Mouse (Mus musculus) spleen, adult 2 months (tissue): Measurements from ENCODE around the gene Prl3d2. TPM values are rescaled to one million over a fixed set of nuclear protein-coding genes. Genes with fewer than 3 reads are reported as not detected.
"Not testable (repeated sequence)": the region's sequence is repeated elsewhere in the genome, so short reads cannot be mapped to it uniquely, and the experiment has no call there.

Experiments
- DNase-seq, 2 experiments: peaks; one replicate each; pipeline versions ENCODE4 v3.0.0 to v3.0.0-alpha.2; 2012 to 2021; ENCODE audit warnings: low spot score in 2 of 2, low read depth in 1 of 2
- H3K27ac ChIP-seq: fragments of 200-500 bp; 2 replicates; pipeline ENCODE4 v1.5.1; 2012; ENCODE audit warnings: low read length, inconsistent platforms; ENCODE audit not compliant: insufficient read depth
- H3K27me3 ChIP-seq: fragments of 200-500 bp; 2 replicates; pipeline ENCODE4 v1.6.1; 2012; ENCODE audit warnings: mild to moderate bottlenecking, moderate library complexity, low read length, inconsistent platforms; ENCODE audit not compliant: control insufficient read depth, insufficient read depth
- H3K36me3 ChIP-seq: fragments of 200-500 bp; 2 replicates; pipeline ENCODE4 v1.6.1; 2012; ENCODE audit warnings: mild to moderate bottlenecking, low read length, inconsistent platforms; ENCODE audit not compliant: control insufficient read depth, insufficient read depth
- H3K4me1 ChIP-seq: fragments of 200-500 bp; 2 replicates; pipeline ENCODE4 v1.6.1; 2011; ENCODE audit warnings: inconsistent platforms; ENCODE audit not compliant: control insufficient read depth, insufficient read depth, insufficient read length
- H3K4me3 ChIP-seq: fragments of 200-500 bp; 2 replicates; pipeline ENCODE4 v1.5.1; 2011; ENCODE audit warnings: mild to moderate bottlenecking, inconsistent platforms; ENCODE audit not compliant: insufficient read depth, insufficient read length; ENCODE audit errors: extremely low read depth
- CTCF ChIP-seq: fragments of 200-500 bp; IDR thresholded peaks from 2 replicates; pipeline ENCODE4 v1.5.1; 2011; ENCODE audit warnings: mild to moderate bottlenecking, inconsistent platforms; ENCODE audit not compliant: insufficient read depth, insufficient read length, insufficient replicate concordance; ENCODE audit errors: extremely low read depth
- POLR2A ChIP-seq: fragments of 200-500 bp; IDR thresholded peaks from 2 replicates; pipeline ENCODE4 v1.6.1; 2011; ENCODE audit warnings: low read depth, low read length, inconsistent platforms
- WGBS: fragments of 180-500 bp; shearing (Covaris S2); methylation state at CpG from one replicate; pipeline ENCODE4 v1.1.7; 2018; 5-methylcytosine and 5-hydroxymethylcytosine counted together
- polyA plus RNA-seq: library from polyadenylated mRNA; depleted of rRNA; stranded (reverse); fragments of >200 nt; gene quantifications from 2 replicates; pipeline ENCODE4 v1.2.3, GENCODE M21; 2012; rRNA removed

Gene Prl3d2
- not detected in 2 replicates for polyA plus RNA-seq

DNA sequence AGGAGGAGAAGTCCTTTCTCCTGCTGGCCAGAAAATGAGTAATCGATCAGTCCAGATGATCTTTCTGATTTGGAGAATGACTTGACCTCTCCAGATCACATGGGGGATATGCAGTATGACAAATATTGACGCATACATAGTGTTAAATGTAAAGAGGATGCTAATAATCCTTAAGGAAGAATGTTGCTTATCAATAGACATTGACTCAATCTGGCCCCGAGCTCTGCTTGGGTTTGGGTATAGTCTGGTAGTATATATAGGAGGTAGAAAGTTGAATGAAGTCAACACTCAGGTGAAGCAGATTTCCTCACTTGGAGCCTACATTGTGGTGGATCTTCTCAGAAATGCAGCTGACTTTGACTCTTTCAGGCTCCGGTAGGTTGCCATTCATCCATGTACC is at the start of gene Prl3d2:
Gene Prl3d2, plus strand, starts transcription at position 301 of the 400 bp plus-strand sequence.
- not testable (repeated sequence) for H3K4me1 ChIP-seq, H3K4me3 ChIP-seq, DNase-seq, H3K27me3 ChIP-seq, H3K27ac ChIP-seq, H3K36me3 ChIP-seq
- 87% methylated on average over 4 of the region's 4 CpGs for WGBS

DNA sequence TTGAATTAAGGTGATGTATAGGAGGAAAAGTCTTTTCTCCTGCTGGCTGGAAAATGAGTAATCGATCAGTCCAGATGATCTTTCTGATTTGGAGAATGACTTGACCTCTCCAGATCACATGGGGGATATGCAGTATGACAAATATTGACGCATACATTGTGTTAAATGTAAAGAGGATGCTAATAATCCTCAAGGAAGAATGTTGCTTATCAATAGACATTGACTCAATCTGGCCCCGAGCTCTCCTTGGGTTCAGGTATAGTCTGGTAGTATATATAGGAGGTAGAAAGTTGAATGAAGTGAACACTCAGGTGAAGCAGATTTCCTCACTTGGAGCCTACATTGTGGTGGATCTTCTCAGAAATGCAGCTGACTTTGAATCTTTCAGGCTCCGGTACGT is 27.6 kb upstream of the Prl3d2 start, which contains the start of gene Prl3d1:
Gene Prl3d1, plus strand, starts transcription at position 301 of the 400 bp plus-strand sequence.
- not testable (repeated sequence) for H3K27ac ChIP-seq, DNase-seq, H3K27me3 ChIP-seq, H3K4me1 ChIP-seq, H3K36me3 ChIP-seq, H3K4me3 ChIP-seq
- WGBS, result 85% methylated on average over 5 of the region's 5 CpGs

DNA sequence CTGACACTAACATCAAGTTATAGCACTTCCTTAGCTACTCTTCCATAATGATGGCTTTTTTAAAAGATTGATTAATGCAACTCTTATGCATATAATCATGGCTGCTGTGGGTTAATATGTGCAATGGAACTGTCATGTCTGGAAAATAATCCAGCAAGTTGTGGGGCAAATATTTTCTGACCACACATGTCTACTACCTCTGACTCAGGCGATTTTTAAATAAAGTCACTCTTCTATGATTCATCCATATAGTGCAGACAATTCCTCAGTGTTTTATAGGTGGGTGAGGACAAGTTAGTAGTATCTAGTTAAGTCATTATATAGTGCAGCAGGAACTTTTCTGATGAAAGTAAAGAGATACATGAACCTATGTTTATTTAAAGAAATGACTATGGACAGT is 26.8 kb downstream of the Prl3d2 start:
- 57% methylated on average over 1 of the region's 1 CpGs for WGBS
- DNase-seq, result no peak
- no peaks in the 10 kb centered on the region for H3K36me3 ChIP-seq
- H3K4me3 ChIP-seq, result no peak overlapping the region
- no peaks in the 10 kb centered on the region for H3K27me3 ChIP-seq
- TF ChIP-seq POLR2A, result no peak
- no peak for TF ChIP-seq CTCF
- no peaks in the 10 kb centered on the region for H3K4me1 ChIP-seq
- H3K27ac ChIP-seq, result no peak overlapping the region

DNA sequence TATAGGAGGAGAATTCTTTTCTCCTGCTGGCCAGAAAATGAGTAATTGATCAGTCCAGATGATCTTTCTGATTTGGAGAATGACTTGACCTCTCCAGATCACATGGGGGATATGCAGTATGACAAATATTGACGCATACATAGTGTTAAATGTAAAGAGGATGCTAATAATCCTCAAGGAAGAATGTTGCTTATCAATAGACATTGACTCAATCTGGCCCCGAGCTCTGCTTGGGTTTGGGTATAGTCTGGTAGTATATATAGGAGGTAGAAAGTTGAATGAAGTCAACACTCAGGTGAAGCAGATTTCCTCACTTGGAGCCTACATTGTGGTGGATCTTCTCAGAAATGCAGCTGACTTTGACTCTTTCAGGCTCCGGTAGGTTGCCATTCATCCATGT is 35.0 kb downstream of the Prl3d2 start, which contains the start of gene Prl3d3:
Gene Prl3d3, plus strand, starts transcription at position 301 of the 400 bp plus-strand sequence.
- 88% methylated on average over 3 of the region's 3 CpGs for WGBS
- not testable (repeated sequence) for H3K36me3 ChIP-seq, DNase-seq, H3K4me1 ChIP-seq, H3K27me3 ChIP-seq, H3K4me3 ChIP-seq, H3K27ac ChIP-seq

Other genes starting within 250 kb of the Prl3d2 start
- gene Prl, start 64.1 kb upstream of the Prl3d2 start, polyA plus RNA-seq, result not detected in 2 replicates
- gene Prl3d1, start 27.5 kb upstream of the Prl3d2 start, polyA plus RNA-seq, result not detected in 2 replicates
- gene Prl3d3, start 35.1 kb downstream of the Prl3d2 start, polyA plus RNA-seq, result not detected in 2 replicates
- not detected in 2 replicates for gene Prl3c1, start 75.0 kb downstream of the Prl3d2 start, polyA plus RNA-seq
- not detected in 2 replicates for gene Prl3b1, start 120.1 kb downstream of the Prl3d2 start, polyA plus RNA-seq
- not detected in 2 replicates for gene Prl3a1, start 137.7 kb downstream of the Prl3d2 start, polyA plus RNA-seq
- gene Prl6a1, start 190.9 kb downstream of the Prl3d2 start, polyA plus RNA-seq, result not detected in 2 replicates
- gene Prl8a2, start 224.0 kb downstream of the Prl3d2 start, polyA plus RNA-seq, result not detected in 2 replicates